Mouse (Mus musculus) small intestine, adult 2 months (tissue): ENCODE results near the gene Serpinf2.

Source experiments
- CTCF ChIP-seq: fragments of 200-500 bp; IDR thresholded peaks from 2 replicates; pipeline ENCODE4 v1.5.1; 2012; ENCODE audit warnings: low read depth, mild to moderate bottlenecking, control low read depth, inconsistent platforms, low read length, moderate library complexity, mixed read lengths; ENCODE audit not compliant: insufficient replicate concordance, insufficient read length; ENCODE audit errors: extremely low read depth
- POLR2A ChIP-seq: fragments of 200-500 bp; IDR thresholded peaks from 2 replicates; pipeline ENCODE4 v1.6.1; 2012; ENCODE audit warnings: low read depth, mild to moderate bottlenecking, control low read depth, inconsistent platforms, low read length, moderate library complexity

DNA sequence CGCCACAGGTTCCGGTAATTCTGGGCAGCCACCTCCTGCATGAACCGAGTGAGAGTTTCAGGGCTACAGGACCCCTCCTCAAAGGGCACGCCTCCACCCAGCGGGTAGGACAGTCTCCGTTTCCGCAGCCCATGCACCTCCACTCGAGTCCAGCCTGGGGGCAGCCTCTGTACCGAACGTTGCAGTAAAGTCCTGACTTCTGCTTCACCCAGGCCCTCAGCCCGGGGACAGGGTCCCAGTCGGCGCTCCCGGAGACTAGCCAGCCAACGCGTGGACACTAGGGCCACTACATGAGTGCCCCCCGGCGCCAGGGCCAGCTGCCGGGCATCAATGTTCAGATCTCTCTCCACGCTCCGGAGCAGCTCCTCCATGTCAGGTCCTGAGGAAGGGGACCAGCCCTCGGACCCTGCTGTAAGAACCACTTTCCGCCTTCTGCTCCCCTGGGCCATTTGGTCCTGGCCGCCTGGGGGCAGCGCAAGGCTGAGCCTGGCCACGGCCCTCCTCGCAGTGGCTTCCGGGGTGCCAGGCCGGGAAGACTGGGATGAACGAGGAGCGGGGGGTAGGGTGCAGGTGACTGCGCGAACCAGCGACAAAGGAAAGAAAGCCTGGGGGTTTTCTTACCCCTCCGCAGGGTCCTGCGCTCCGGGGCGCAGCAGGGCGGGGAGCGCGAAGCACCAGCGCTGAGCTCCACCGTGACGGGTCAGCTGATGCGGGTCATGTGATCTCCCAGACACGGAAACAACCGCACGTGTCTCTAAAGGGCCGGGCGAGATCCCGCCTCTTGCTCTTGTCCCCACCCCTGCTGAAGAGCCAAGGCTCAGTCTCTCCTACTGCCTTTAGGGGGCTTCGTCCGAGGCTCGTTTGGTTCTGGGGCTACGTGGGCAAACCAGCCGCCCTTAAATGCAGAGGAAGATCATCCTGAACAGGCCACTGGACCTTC lies 14.9 kb upstream of the Serpinf2 start, which contains the start of gene Wdr81:
- peak; percentile 52 for TF ChIP-seq POLR2A
- peak; percentile 47; the same call in 1 of the 2 replicates for TF ChIP-seq CTCF
